Mouse (Mus musculus) liver, adult 2 months (tissue): ENCODE data around the gene Dnah8.

Experiments
- CTCF ChIP-seq: fragments of 200-500 bp; IDR thresholded peaks from 2 replicates; pipeline ENCODE4 v1.5.1; 2011; ENCODE audit warnings: low read depth, low read length, control low read depth
- POLR2A ChIP-seq: fragments of 200-500 bp; IDR thresholded peaks from 2 replicates; pipeline ENCODE4 v1.6.1; 2011; ENCODE audit warnings: low read length, control low read depth; ENCODE audit not compliant: insufficient read depth; ENCODE audit errors: extremely low read depth

GRCm38 (mm10) chr17:30852345-30852744 lies 228.2 kb downstream of the Dnah8 start:
- TF ChIP-seq CTCF (no peak), POLR2A (no peak)
